Mouse (Mus musculus): ENCODE measurements around the gene Zfp704. TPM values are rescaled to one million over a fixed set of nuclear protein-coding genes. Genes with fewer than 3 reads are reported as not detected.

The Zfp704 gene
- total RNA-seq, 2 experiments from 2014 or later, result 4.1 to 5.6 TPM

- no peak for DNase-seq
- intact Hi-C loops (cut with DNase I), result loop anchor here (5.0 kb wide), 1 partner anchor 59 kb away; no protein-coding TSS in a partner anchor
Measured at GRCm38 (mm10) chr3:9523081-9523932, 86.6 kb downstream of the Zfp704 start.

DNA sequence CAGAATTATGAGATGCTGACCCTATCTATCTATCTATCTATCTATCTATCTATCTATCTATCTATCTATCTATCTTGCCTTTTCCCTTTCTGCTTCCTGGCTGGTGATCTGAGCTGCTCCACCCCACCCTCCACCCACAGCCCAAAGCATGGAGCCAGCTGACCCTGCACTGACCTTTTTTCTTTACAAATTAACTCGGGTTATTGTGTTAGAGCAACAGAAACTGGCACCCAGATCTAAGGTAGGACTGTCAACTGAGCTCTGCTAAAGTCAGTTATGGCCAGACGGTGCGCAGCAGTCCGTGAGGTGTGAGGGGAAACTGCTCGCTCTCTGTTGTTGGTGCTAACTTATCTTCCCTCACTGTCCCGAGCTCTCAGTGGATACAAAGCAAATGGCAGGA is 87.9 kb downstream of the Zfp704 start:
- intact Hi-C loops (cut with DNase I), result loop anchor here (5.0 kb wide), 1 partner anchor 60 kb away; no protein-coding TSS in a partner anchor
- no peak for DNase-seq

- DNase-seq, result no peak
- intact Hi-C loops (cut with DNase I), result loop anchor here (5.0 kb wide), 1 partner anchor 62 kb away; no protein-coding TSS in a partner anchor
Measured at GRCm38 (mm10) chr3:9520728-9521054, 89.2 kb downstream of the Zfp704 start.

DNA sequence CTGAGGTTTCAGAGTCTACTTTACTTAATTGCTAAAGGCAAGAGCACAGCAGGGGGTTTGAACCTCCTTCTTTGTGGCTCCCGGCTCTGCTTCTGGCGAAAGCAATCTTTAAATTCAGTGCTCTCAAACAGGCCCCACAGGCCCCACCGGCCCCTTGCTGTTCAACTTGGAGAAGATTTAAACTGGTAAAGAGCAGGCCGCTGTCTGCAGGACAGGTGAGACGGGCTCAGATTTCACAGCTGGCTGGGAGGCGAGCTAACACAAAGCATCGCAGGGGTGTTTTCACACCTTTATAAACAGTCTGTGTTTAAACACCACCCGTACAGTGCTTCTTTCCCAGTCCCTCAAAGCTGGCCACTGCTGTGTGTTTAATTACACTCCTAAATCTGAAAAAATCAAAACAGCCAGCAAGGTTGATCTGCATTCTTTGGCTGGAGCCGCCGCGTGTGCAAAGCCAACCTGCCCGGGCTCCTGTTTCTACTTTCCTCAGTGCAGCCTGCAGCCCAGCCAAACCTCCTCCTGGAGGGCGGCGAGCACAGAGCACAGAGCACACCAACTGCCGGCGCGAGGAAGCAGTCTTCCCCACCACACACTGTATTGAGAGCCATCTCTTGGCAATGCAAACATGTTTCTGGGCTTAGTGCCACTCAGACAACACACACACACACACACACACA is 89.7 kb downstream of the Zfp704 start:
- DNase-seq, result peak; percentile 28 to 34
- intact Hi-C loops (cut with DNase I), result loop anchor here (5.0 kb wide), 1 partner anchor 62 kb away; no protein-coding TSS in a partner anchor

GRCm38 (mm10) chr3:9519491-9519890 is 90.4 kb downstream of the Zfp704 start:
- intact Hi-C loops (cut with DNase I), result no loop called here
- no peak for DNase-seq

GRCm38 (mm10) chr3:9518936-9519335 is 90.9 kb downstream of the Zfp704 start:
- DNase-seq, result no peak
- intact Hi-C loops (cut with DNase I), result no loop called here

GRCm38 (mm10) chr3:9516119-9516855 is 93.6 kb downstream of the Zfp704 start:
- no peak for DNase-seq
- intact Hi-C loops (cut with DNase I), result no loop called here

GRCm38 (mm10) chr3:9515527-9515926 is 94.4 kb downstream of the Zfp704 start:
- intact Hi-C loops (cut with DNase I), result no loop called here
- no peak for DNase-seq

DNA sequence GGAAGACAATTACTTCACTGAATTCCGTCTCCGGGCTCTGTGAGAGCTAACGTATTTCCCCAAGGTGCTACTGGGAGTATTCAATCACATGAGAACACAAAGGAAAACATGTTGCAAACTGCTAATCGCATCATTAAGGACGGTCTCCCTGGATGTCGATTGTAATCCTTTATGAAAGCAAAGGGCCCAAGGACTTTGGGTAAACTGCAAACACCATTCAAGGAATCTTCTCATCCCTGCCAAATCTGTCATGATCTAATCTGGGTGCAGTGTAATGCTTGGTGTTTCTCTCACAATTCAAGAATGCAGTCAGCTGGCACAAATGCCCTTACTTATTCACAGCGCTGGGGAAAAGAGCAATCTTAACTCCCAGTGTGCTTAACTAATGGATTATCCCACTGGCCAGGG is 96.2 kb downstream of the Zfp704 start:
- intact Hi-C loops (cut with DNase I), result no loop called here

GRCm38 (mm10) chr3:9512199-9512598 is 97.7 kb downstream of the Zfp704 start:
- no peak for DNase-seq
- intact Hi-C loops (cut with DNase I), result no loop called here

More for the DNA sequence above, 96.2 kb downstream of the Zfp704 start:
- no peak for DNase-seq

GRCm38 (mm10) chr3:9505692-9506211 is 104.1 kb downstream of the Zfp704 start:
- intact Hi-C loops (cut with DNase I), result no loop called here

DNA sequence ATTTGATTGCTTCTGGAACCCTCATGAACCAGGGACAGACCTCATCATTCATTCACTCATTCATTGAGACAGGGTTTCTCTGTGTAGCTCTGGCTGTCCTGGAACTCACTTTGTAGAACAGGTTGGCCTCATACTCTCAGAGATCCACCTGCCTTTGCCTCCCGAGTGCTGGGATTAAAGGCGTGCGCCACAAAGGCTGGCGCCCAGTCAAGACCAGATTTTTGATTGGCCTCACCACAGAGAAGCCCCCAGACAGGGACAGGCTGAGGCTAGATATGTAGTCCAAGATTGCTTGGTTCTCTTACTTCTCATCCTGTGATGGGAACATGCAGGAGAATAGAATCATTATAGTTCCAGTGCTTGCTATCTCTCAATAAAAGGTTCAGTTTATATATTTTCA is 105.5 kb downstream of the Zfp704 start:
- intact Hi-C loops (cut with DNase I), result no loop called here
- DNase-seq, result no peak

More at GRCm38 (mm10) chr3:9505692-9506211, 104.1 kb downstream of the Zfp704 start:
- no peak for DNase-seq

- peak; percentile 84 to 87 for DNase-seq
- intact Hi-C loops (cut with DNase I), result no loop called here
Measured at GRCm38 (mm10) chr3:9500725-9501124, 109.2 kb downstream of the Zfp704 start.

- intact Hi-C loops (cut with DNase I), result no loop called here
- no peak for DNase-seq
Measured at GRCm38 (mm10) chr3:9499994-9500553, 109.8 kb downstream of the Zfp704 start.

GRCm38 (mm10) chr3:9499489-9499888 is 110.4 kb downstream of the Zfp704 start:
- DNase-seq, result no peak
- intact Hi-C loops (cut with DNase I), result no loop called here

DNA sequence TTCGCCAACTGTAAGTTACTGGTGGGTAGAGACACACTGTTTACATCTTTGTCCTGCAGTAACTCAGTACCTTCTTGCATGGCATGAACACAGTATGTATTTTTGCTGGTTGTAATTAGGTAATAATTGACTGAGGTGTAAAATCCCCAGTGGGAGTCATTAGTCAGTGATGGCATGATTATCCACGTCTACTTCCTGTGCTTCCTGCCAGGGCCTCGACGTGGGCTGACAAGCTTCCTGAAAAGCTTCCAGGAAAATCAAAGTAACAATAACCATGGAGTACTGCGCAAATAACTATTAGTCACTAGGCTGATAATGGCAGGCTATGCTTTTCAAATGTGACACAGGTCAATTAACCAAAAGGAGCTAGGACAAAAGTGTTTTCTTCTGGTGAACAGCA is 112.6 kb downstream of the Zfp704 start:
- intact Hi-C loops (cut with DNase I), result no loop called here
- DNase-seq, result no peak

GRCm38 (mm10) chr3:9491766-9492283 is 118.1 kb downstream of the Zfp704 start:
- intact Hi-C loops (cut with DNase I), result no loop called here
- no peak for DNase-seq

DNA sequence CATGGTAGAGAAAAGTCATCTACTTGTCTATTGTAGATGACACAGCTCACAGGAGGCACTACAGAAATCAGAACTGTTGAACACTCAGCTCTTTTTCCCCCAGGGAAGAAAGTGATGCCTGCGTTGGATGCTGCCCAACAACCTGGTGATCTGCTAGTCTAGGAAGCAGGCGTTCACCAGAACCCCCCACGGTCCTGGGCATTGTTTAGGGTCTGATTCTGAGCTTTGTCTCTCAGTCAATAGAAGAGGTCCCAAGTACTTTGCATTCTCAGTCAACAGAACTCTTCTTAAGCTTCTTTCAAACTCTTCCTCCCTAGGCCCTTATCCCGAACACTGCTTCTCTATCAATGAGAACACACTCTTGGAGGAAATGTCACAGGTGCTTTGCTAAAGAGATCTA is 122.2 kb downstream of the Zfp704 start:
- intact Hi-C loops (cut with DNase I), result no loop called here
- DNase-seq, result no peak

DNA sequence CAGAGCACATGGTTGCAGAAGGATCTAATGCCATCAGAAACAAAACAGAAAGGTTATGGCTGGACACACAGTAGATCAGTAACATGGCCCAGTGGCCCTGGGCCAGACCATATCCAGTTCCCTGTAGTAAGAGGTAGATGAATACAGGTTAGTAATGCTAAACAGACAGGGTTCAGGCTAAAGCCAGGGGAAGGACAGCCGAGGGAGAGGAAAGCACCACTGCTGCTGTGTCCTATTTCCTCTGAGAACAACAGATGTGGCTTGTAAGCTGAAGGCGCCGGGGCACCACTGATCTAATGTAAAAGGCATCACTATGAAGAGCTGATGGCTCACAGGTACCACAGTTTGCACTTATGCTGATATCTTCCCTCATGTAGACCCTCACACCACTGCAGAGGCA is 124.4 kb downstream of the Zfp704 start:
- intact Hi-C loops (cut with DNase I), result no loop called here
- no peak for DNase-seq

DNA sequence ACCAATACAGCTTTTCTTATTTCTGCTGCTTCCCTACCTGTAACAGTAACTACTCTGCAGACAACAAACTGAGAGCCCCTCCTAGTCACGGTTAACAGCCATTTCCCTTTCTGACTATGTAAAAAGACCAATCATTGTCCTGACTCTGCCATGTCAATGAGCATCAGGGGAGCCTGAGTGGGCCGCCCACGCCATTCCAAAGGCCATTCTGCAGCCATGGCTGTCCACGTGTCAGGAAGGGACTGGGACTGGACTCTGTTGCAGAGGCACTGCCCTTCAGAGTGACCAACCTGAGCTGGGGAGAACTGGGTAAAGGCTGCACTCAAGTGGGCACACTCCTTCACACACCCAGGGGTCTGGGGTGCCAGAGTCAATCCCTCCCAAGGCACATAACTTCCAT is 127.9 kb downstream of the Zfp704 start:
- DNase-seq, result no peak
- intact Hi-C loops (cut with DNase I), result no loop called here
